Mouse (Mus musculus): Measurements from ENCODE around the gene Fam69a. TPM values are rescaled to one million over a fixed set of nuclear protein-coding genes. Genes with fewer than 3 reads are reported as not detected.

Fam69a gene
- polyA plus RNA-seq, 2 experiments, result 1.8 to 8.0 TPM

GRCm38 (mm10) chr5:107983946-107984345 lies 2.9 kb downstream of the Fam69a start:
- DNase-seq (ENCODE audit: low read depth in 3 of 3, low spot score in 3 of 3), result no peak
- H3K36me3 ChIP-seq (replicated peaks; ENCODE audit: control insufficient read depth, insufficient read depth, low read depth), result no peaks in the 10 kb centered on the region
- H3K4me1 ChIP-seq (replicated peaks; ENCODE audit: control insufficient read depth in 2 of 2, insufficient read depth in 2 of 2, low read length in 1 of 2), result peaks cover 7 to 10% of the 10 kb centered on the region in 2 experiments
- H3K4me3 ChIP-seq (ENCODE audit: insufficient read depth in 1 of 2, low read depth in 2 of 2, low read length in 2 of 2), result no peak overlapping the region
- ATAC-seq (ENCODE audit: insufficient read depth), result no peak
- no peaks in the 10 kb centered on the region for H3K9me3 ChIP-seq (ENCODE audit: control insufficient read depth, low read length)
- H3K4me2 ChIP-seq (ENCODE audit: low read depth), result no peak overlapping the region
- no peak overlapping the region for H3K9ac ChIP-seq (replicated peaks)
- WGBS (ENCODE audit: insufficient replicate concordance), result 89% methylated on average over 5 of the region's 5 CpGs
- H3K27me3 ChIP-seq (ENCODE audit: control insufficient read depth, insufficient read depth, low read length), result no peaks in the 10 kb centered on the region
- TF ChIP-seq CTCF (IDR thresholded peaks at IDR 0.05; ENCODE audit: low read depth) (no peak), EP300 (IDR thresholded peaks at IDR 0.05; ENCODE audit: low read depth) (no peak)
- H3K27ac ChIP-seq, result no peak overlapping the region

GRCm38 (mm10) chr5:107982016-107982415 lies 4.9 kb downstream of the Fam69a start:
- Histone ChIP-seq H3K9me3 (ENCODE audit: control insufficient read depth, low read length) (no peaks in the 10 kb centered on the region), H3K4me3 (ENCODE audit: insufficient read depth in 1 of 2, low read depth in 2 of 2, low read length in 2 of 2) (no peak overlapping the region), H3K27me3 (ENCODE audit: control insufficient read depth, insufficient read depth, low read length) (no peaks in the 10 kb centered on the region), H3K27ac (no peak overlapping the region), H3K36me3 (replicated peaks; ENCODE audit: control insufficient read depth, insufficient read depth, low read depth) (no peaks in the 10 kb centered on the region), H3K4me1 (replicated peaks; ENCODE audit: control insufficient read depth in 2 of 2, insufficient read depth in 2 of 2, low read length in 1 of 2) (peaks cover 18 to 23% of the 10 kb centered on the region in 2 experiments), H3K4me2 (ENCODE audit: low read depth) (no peak overlapping the region), H3K9ac (replicated peaks) (no peak overlapping the region)
- TF ChIP-seq CTCF (IDR thresholded peaks at IDR 0.05; ENCODE audit: low read depth), result no peak
- 67% methylated on average over 3 of the region's 3 CpGs for WGBS (ENCODE audit: insufficient replicate concordance)
- DNase-seq (ENCODE audit: low read depth in 3 of 3, low spot score in 3 of 3), result no peak
- ATAC-seq (ENCODE audit: insufficient read depth), result no peak

DNA sequence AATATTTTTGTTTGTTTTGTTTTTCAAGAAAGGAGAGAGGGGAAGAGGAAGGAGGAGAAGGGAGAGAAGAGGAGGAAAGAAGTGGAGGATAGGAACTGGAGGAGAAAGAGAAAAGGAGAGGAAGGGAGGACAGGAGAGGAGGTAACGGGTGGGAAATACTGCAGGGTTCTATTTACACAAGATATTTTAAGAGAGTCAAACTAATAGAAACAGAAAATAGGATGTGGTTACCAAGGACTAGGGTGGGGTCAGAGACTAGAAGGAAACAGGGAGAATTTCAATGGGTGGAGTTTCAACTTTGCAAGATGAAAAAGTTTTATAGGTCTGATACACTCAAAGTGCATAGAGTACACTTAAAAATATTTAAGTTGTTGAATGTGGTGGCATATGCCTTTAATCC lies 7.0 kb downstream of the Fam69a start:
- Histone ChIP-seq H3K4me2 (ENCODE audit: low read depth) (no peak overlapping the region), H3K27ac (no peak overlapping the region), H3K9me3 (ENCODE audit: control insufficient read depth, low read length) (no peaks in the 10 kb centered on the region), H3K4me1 (replicated peaks; ENCODE audit: control insufficient read depth in 2 of 2, insufficient read depth in 2 of 2, low read length in 1 of 2) (peaks cover 14 to 19% of the 10 kb centered on the region in 2 experiments), H3K9ac (replicated peaks) (no peak overlapping the region), H3K27me3 (ENCODE audit: control insufficient read depth, insufficient read depth, low read length) (no peaks in the 10 kb centered on the region), H3K36me3 (replicated peaks; ENCODE audit: control insufficient read depth, insufficient read depth, low read depth) (no peaks in the 10 kb centered on the region), H3K4me3 (ENCODE audit: insufficient read depth in 1 of 2, low read depth in 2 of 2, low read length in 2 of 2) (no peak overlapping the region)
- 11% methylated on average over 1 of the region's 1 CpGs for WGBS (ENCODE audit: insufficient replicate concordance)
- DNase-seq (ENCODE audit: low read depth in 3 of 3, low spot score in 3 of 3), result no peak
- no peak for TF ChIP-seq EP300 (IDR thresholded peaks at IDR 0.05; ENCODE audit: low read depth)
- TF ChIP-seq CTCF (IDR thresholded peaks at IDR 0.05; ENCODE audit: low read depth), result no peak
- no peak for ATAC-seq (ENCODE audit: insufficient read depth)

DNA sequence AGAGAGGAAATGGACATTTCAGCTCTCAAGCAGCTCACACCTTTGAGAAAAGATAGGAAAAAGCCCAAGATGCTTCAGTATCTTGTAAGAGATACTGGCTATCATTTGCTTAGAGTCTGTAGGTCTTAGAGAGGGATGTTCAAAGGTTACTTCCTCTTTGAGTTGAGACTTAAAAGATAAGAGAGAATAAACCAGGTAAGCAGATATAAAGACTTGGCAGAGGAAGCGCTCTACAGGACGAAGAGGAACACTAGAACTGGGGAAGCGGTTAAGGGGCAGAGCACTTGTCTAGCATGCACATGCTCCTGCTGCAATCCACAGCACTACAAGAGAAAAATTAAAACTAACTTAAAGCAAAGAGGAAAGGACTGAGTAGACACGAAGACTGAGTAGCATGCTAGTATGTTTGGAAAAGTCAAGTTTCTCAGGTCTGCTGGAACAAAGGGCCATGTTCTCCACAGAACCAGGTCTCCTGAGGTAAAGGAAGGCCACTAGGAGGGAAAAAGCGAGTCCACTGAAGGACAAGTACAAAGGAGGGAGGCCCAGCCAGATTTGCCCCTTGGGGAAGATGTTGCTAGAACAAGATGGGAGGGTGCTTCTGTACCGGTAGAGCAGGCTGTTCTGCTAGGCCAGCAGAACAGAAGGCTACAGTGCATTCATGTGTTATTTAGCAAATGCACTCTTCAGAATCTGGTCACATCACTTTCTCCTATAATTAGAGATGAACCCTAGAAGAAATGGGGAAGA lies 8.4 kb downstream of the Fam69a start:
- H3K4me2 ChIP-seq (ENCODE audit: low read depth), result no peak overlapping the region
- H3K27me3 ChIP-seq (ENCODE audit: control insufficient read depth, insufficient read depth, low read length), result no peaks in the 10 kb centered on the region
- TF ChIP-seq EP300 (IDR thresholded peaks at IDR 0.05; ENCODE audit: low read depth) (no peak), CTCF (IDR thresholded peaks at IDR 0.05; ENCODE audit: low read depth) (no peak)
- no peaks in the 10 kb centered on the region for H3K9me3 ChIP-seq (ENCODE audit: control insufficient read depth, low read length)
- H3K36me3 ChIP-seq (replicated peaks; ENCODE audit: control insufficient read depth, insufficient read depth, low read depth), result no peaks in the 10 kb centered on the region
- no peak overlapping the region for H3K27ac ChIP-seq
- DNase-seq (ENCODE audit: low read depth in 3 of 3, low spot score in 3 of 3) (no peak), ATAC-seq (ENCODE audit: insufficient read depth) (no peak)
- no peak overlapping the region for H3K4me3 ChIP-seq (ENCODE audit: insufficient read depth in 1 of 2, low read depth in 2 of 2, low read length in 2 of 2)
- H3K4me1 ChIP-seq (replicated peaks; ENCODE audit: control insufficient read depth in 2 of 2, insufficient read depth in 2 of 2, low read length in 1 of 2), result peaks cover 14 to 15% of the 10 kb centered on the region in 2 experiments
- no peak overlapping the region for H3K9ac ChIP-seq (replicated peaks)
- 62% methylated on average over 6 of the region's 6 CpGs for WGBS (ENCODE audit: insufficient replicate concordance)

- Histone ChIP-seq H3K27ac (no peak overlapping the region), H3K4me2 (ENCODE audit: low read depth) (no peak overlapping the region), H3K4me3 (ENCODE audit: insufficient read depth in 1 of 2, low read depth in 2 of 2, low read length in 2 of 2) (no peak overlapping the region), H3K9ac (replicated peaks) (no peak overlapping the region), H3K36me3 (replicated peaks; ENCODE audit: control insufficient read depth, insufficient read depth, low read depth) (no peaks in the 10 kb centered on the region), H3K4me1 (replicated peaks; ENCODE audit: control insufficient read depth in 2 of 2, insufficient read depth in 2 of 2, low read length in 1 of 2) (peaks cover 19 to 22% of the 10 kb centered on the region in 2 experiments), H3K9me3 (ENCODE audit: control insufficient read depth, low read length) (no peaks in the 10 kb centered on the region), H3K27me3 (ENCODE audit: control insufficient read depth, insufficient read depth, low read length) (no peaks in the 10 kb centered on the region)
- ATAC-seq (ENCODE audit: insufficient read depth) (peak; percentile 24; the same call in 1 of the 2 replicates), DNase-seq (ENCODE audit: low read depth in 3 of 3, low spot score in 3 of 3) (no peak)
- TF ChIP-seq CTCF (IDR thresholded peaks at IDR 0.05; ENCODE audit: low read depth), result no peak
- 0 out of 2 replicates have a peak, but pooled peaks have one; percentile 31 for TF ChIP-seq EP300 (IDR thresholded peaks at IDR 0.05; ENCODE audit: low read depth)
- WGBS (ENCODE audit: insufficient replicate concordance), result 34% methylated on average over 3 of the region's 3 CpGs
These were observed 9.1 kb downstream of the Fam69a start for GRCm38 (mm10) chr5:107977640-107978288.
